Mouse (Mus musculus) hindbrain, embryonic 14.5 days (tissue): ENCODE data around the gene Trappc2l. TPM values are rescaled to one million over a fixed set of nuclear protein-coding genes. Genes with fewer than 3 reads are reported as not detected.

ENCODE experiments used
- ATAC-seq: fragments of 200-750 bp; cut with Nextera tagmentation; 2 replicates; pipeline ENCODE4 v1.8.0; 2017; ENCODE audit warnings: moderate number of reproducible peaks, mild to moderate bottlenecking, moderate TSS enrichment, moderate library complexity; ENCODE audit not compliant: low FRiP score
- DNase-seq: peaks from one replicate; pipeline ENCODE4 v3.0.0-alpha.2; 2015; ENCODE audit warnings: low spot score
- H3K27ac ChIP-seq: fragments of 300-500 bp; sonication (generic); 2 replicates; pipeline ENCODE4 v1.5.1; 2014; ENCODE audit warnings: mild to moderate bottlenecking, moderate library complexity
- H3K27me3 ChIP-seq: fragments of 300-500 bp; sonication (generic); 2 replicates; pipeline ENCODE4 v1.6.1; 2014; ENCODE audit warnings: mild to moderate bottlenecking, low read length, mixed read lengths; ENCODE audit not compliant: control insufficient read depth, insufficient read depth
- H3K36me3 ChIP-seq: fragments of 300-500 bp; sonication (generic); replicated peaks from 2 replicates; pipeline ENCODE4 v1.6.1; 2014; ENCODE audit not compliant: control insufficient read depth, insufficient read depth
- H3K4me1 ChIP-seq: fragments of 300-500 bp; sonication (generic); replicated peaks from 2 replicates; pipeline ENCODE4 v1.6.1; 2014; ENCODE audit warnings: antibody characterized with exemption, low read length, mixed read lengths; ENCODE audit not compliant: control insufficient read depth, insufficient read depth
- H3K4me2 ChIP-seq: fragments of 300-500 bp; sonication (generic); replicated peaks from 2 replicates; pipeline ENCODE4 v1.6.1; 2014; ENCODE audit warnings: mild to moderate bottlenecking, moderate library complexity
- H3K4me3 ChIP-seq: fragments of 300-500 bp; sonication (generic); replicated peaks from 2 replicates; pipeline ENCODE4 v1.5.1; 2014; ENCODE audit warnings: mild to moderate bottlenecking, low read length
- H3K9ac ChIP-seq: fragments of 300-500 bp; sonication (generic); 2 replicates; pipeline ENCODE4 v1.6.1; 2014
- H3K9me3 ChIP-seq: fragments of 300-500 bp; sonication (generic); 2 replicates; pipeline ENCODE4 v1.6.1; 2016; ENCODE audit warnings: low read length; ENCODE audit not compliant: control insufficient read depth
- WGBS: fragments of 180-500 bp; shearing (Covaris S2); extraction: QIAGEN DNeasy Blood & Tissue Kit; methylation state at CpG from one replicate; pipeline ENCODE4 v1.1.7; 2014; 5-methylcytosine and 5-hydroxymethylcytosine counted together
- polyA plus RNA-seq: library from polyadenylated mRNA; unstranded; fragments of >200 nt; fragmentation: Nextera tagmentation; extraction: Ambion mirVana; gene quantifications from 2 replicates; pipeline ENCODE4 v1.2.1, GENCODE M21; 2014

Gene Trappc2l
- polyA plus RNA-seq: 118 and 130 TPM in 2 replicates

DNA sequence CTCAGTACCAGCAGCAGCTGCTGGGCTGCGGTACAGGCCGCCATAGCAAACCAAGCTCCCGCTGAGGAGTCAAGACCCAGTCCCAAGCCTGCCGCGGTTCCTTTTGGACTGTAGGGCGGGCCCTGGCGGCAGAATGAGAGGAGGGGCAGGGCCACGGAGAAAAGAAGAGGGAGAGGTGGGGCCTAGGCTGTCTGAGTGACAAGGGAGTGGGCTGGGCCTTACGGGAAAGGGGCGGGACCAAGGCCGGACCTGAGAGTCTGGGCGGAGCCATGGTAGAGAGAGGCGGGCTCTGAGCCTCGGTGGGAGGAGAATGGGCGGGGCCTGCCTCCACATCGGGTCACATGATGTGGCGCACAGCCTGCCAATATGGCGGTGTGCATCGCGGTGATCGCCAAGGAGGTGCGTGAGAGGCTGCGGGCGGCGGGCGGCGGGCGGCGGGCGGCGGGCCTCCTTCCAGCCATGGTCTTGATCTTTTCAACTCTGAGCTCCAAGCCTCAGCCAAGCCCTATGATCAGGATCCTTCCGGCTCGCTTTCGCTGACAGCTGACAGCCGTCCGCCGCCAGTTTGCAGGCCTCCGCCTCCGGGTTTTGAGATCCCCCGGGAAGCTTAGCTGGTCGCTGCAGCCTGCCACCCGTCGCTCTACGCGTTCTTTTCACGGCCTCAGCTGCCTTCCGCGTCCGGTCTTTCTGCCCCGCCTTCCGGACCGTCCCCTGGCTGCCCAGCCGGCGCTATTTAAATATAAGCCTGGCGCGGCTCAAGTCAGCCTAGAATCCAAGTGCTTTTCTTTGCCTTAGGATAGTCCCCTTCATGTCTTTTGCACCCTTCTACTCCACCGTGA lies at the start of gene Trappc2l, which contains the start of gene Galns:
Gene Trappc2l, plus strand, starts transcription at position 346 of the 839 bp plus-strand sequence.
Gene Galns, minus strand, starts transcription at position 169 of the 839 bp plus-strand sequence.
- DNase-seq: peak; percentile 99
- ATAC-seq: peak; percentile 97
- Histone ChIP-seq H3K27me3 (no peaks in the 10 kb centered on the region), H3K4me2 (peak within 1 kb of the TSS; percentile 85), H3K4me1 (peaks cover 17% of the 10 kb centered on the region), H3K9ac (peak within 1 kb of the TSS; percentile 89), H3K4me3 (peak within 1 kb of the TSS; percentile 72), H3K27ac (peak within 1 kb of the TSS; percentile 88), H3K9me3 (no peaks in the 10 kb centered on the region), H3K36me3 (peaks cover 13% of the 10 kb centered on the region)
- WGBS: under 1% methylated on average over 55 of the region's 57 CpGs

DNA sequence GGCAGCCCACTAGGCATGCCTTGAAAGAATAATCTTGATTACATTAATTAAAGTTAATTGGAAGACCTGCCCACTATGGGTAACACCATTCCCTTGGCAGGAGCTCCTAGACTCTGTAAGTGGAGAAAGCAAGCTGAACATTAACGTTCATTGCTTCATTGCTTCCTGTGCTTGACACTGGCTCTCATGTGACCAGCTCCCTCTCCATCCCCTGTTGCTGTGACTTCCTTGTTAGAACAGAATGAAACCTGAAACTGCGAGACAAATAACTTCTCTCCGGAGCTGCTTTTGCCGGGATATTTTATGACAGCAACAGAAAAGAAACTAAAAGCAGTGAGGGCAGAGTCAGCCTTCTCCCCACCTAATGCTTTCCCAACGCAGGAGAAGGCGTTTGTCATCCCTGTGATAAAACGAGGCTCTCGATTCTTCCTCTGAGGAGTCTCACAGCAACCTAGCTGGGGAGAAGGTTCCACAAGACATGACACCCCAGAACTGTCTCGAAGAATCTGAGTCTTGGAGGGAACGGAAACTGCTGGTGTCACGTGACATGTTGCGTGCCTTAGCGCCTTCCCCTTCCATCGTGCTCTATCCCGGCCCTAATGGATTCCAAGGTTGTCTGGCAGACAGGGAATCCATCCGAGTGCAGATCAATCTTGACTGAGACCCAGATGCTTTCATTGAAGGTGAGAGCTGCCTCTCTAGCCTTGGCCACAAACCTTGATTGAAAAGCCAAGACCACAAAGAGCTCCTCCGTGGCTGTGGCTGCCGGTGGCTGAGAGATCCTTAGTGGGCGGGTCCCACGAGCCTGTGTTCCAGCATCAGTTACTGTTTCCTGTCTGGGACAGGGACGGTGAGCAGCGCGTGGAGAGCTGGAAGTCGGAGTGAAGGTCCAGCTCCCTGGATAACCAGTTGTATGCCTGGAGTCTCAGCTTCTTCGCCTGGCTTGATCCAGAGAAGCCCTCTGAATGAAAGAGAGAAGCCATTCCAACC lies 46.8 kb upstream of the Trappc2l start:
- no peaks in the 10 kb centered on the region for H3K27me3 ChIP-seq
- H3K4me3 ChIP-seq: no peak overlapping the region
- ATAC-seq (no peak), DNase-seq (no peak)
- H3K4me2 ChIP-seq: no peak overlapping the region
- H3K9me3 ChIP-seq: no peaks in the 10 kb centered on the region
- no peak overlapping the region for H3K27ac ChIP-seq
- H3K36me3 ChIP-seq: no peaks in the 10 kb centered on the region
- H3K4me1 ChIP-seq: peaks cover 22% of the 10 kb centered on the region
- no peak overlapping the region for H3K9ac ChIP-seq
- WGBS: 86% methylated on average over 25 of the region's 25 CpGs

DNA sequence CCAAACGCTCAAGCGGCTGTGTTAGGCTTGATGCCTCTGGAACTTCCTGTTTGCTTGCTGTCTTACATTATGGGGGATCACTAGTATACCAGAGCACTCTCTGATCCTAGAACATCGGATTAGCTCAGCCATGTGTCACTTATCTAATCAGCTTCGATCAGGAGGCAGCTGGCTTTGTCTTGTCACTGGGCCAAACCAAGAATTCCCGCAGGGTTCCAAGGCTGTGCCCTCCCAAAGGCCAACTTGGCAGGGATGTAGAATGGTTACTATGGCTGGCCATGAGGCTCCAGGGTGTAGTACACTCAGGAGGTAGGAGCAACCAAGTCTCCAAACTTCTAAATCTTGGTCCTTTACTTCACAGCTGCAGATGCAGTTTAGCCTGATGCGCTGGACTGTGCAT lies 44.7 kb upstream of the Trappc2l start:
- Histone ChIP-seq H3K36me3 (peaks cover 6% of the 10 kb centered on the region; the same call in 1 of the 2 replicates), H3K4me2 (peak overlapping the region; percentile 87), H3K9ac (peak overlapping the region; percentile 73), H3K4me1 (peaks cover 22% of the 10 kb centered on the region), H3K27me3 (no peaks in the 10 kb centered on the region), H3K4me3 (peak overlapping the region; percentile 80), H3K27ac (peak overlapping the region; percentile 89), H3K9me3 (no peaks in the 10 kb centered on the region)
- WGBS: 29% methylated on average over 6 of the region's 6 CpGs
- DNase-seq (no peak), ATAC-seq (no peak)

DNA sequence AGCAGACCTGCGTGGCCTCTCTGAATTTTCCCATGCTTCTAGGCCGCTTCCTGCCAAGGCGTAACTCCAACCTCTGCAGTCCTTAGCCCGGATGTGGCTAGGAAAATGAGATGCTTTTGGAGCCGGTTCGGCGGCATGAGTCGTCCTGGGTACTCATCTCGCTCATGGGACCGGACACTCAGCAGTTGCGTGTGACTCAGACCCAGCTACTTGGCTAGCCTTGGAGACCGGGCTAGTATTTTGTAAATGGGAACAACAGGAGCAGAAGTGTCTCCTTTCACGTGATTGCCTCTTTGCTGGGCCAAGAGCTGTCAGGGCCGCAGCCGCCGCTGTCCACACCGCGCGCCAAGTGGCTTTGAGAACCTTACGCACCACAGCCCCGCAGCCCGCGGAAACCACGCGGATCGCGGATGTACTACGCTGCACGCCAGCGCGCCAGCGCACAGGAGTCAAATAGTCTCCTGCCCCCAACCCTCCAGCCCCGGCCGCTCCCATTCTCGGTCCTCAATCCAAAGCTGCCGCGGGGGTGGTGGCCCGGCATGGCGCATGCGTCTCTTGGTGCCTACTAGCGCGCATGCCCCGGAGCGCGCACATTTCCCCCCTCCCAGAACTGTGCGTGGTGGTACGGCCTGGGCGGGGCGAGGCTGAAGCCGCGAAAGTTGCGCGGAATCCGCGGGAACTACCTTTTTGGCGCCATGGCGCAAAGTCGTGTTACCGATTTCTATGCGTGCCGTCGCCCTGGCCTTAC lies 43.9 kb upstream of the Trappc2l start, which contains the start of gene Cdt1:
Gene Cdt1, plus strand, starts transcription at position 655 of the 748 bp plus-strand sequence.
- no peaks in the 10 kb centered on the region for H3K27me3 ChIP-seq
- WGBS: under 1% methylated on average over 62 of the region's 62 CpGs
- H3K4me3 ChIP-seq: peak within 1 kb of the TSS; percentile 80
- no peaks in the 10 kb centered on the region for H3K9me3 ChIP-seq
- H3K4me2 ChIP-seq: peak within 1 kb of the TSS; percentile 87
- ATAC-seq: peak; percentile 96
- H3K27ac ChIP-seq: peak within 1 kb of the TSS; percentile 89
- H3K9ac ChIP-seq: peak within 1 kb of the TSS; percentile 73
- peak; percentile 96 for DNase-seq
- H3K36me3 ChIP-seq: peaks cover 11% of the 10 kb centered on the region; the same call in 1 of the 2 replicates
- H3K4me1 ChIP-seq: peaks cover 22% of the 10 kb centered on the region

DNA sequence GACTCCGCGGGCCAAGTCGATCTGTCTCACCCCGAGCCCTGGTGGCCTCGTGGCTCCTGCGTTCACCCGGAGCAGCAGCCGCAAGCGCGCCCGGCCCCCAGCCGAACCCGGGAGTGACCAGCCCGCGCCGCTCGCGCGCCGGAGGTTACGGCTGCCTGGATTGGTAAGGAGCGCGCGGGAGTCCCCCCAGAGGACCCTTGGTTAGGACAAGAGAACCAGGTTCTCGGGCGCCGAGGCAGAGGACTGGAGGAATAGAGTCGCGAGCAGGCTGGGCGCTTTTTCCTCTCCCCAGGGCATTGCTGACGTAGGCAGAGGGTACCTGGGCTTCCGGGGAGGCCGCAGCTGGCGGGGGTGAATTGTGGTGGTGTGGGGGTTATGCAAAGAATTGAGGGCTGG lies 43.3 kb upstream of the Trappc2l start:
- DNase-seq (no peak), ATAC-seq (peak; percentile 53)
- Histone ChIP-seq H3K9ac (peak overlapping the region; percentile 73), H3K36me3 (peaks cover 11% of the 10 kb centered on the region; the same call in 1 of the 2 replicates), H3K4me1 (peaks cover 22% of the 10 kb centered on the region), H3K4me3 (peak overlapping the region; percentile 80), H3K9me3 (no peaks in the 10 kb centered on the region), H3K4me2 (peak overlapping the region; percentile 87), H3K27me3 (no peaks in the 10 kb centered on the region), H3K27ac (peak overlapping the region; percentile 27; the same call in 1 of the 2 replicates)
- under 1% methylated on average over 34 of the region's 34 CpGs for WGBS

DNA sequence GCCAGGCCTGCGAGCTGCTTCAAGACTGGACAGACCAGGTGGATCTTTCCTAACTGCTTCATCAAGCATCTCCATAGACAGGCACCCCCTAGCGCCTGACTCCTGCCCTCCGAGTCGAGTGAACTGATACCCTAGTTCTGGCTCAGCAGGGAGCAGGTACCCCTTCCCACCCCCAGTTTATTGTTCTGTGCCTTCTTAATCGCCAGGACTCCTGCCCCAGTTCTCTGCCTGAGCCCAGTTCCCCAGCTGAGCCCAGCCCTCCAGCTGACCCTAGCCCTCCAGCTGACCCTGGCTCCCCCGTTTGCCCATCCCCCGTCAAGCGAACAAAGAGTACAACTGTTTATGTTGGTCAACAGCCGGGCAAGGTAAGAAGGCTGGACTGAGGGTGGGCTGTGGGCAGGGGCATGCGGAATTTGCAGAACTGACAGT lies 42.5 kb upstream of the Trappc2l start:
- 12% methylated on average over 10 of the region's 10 CpGs for WGBS
- H3K4me1 ChIP-seq: peaks cover 22% of the 10 kb centered on the region
- H3K27me3 ChIP-seq: no peaks in the 10 kb centered on the region
- peak overlapping the region; percentile 73 for H3K9ac ChIP-seq
- H3K27ac ChIP-seq: no peak overlapping the region
- no peak for ATAC-seq
- peaks cover 11% of the 10 kb centered on the region; the same call in 1 of the 2 replicates for H3K36me3 ChIP-seq
- H3K4me2 ChIP-seq: peak overlapping the region; percentile 87
- H3K4me3 ChIP-seq: peak overlapping the region; percentile 80
- no peaks in the 10 kb centered on the region for H3K9me3 ChIP-seq
- DNase-seq: no peak

DNA sequence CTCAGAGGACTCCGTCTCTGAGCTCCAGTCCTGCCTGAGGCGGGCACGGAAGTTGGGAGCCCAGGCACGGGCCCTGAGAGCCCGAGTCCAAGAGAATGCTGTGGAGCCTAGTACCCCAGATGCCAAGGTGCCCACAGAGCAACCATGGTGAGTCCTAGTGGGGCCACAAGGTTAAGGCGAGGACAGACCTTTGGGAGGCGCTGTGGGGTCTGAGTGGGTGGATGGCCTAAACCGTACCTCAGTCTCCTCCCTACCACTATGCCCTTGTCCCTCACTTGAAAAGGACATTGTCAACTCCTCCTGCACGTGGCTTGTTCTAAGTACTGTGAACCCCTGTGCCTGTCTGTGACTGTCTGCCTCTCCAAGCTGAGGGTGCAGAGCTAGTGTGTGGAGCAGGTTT lies 42.1 kb upstream of the Trappc2l start:
- peak overlapping the region; percentile 80; the same call in 1 of the 2 replicates for H3K4me3 ChIP-seq
- WGBS: 62% methylated on average over 9 of the region's 9 CpGs

DNA sequence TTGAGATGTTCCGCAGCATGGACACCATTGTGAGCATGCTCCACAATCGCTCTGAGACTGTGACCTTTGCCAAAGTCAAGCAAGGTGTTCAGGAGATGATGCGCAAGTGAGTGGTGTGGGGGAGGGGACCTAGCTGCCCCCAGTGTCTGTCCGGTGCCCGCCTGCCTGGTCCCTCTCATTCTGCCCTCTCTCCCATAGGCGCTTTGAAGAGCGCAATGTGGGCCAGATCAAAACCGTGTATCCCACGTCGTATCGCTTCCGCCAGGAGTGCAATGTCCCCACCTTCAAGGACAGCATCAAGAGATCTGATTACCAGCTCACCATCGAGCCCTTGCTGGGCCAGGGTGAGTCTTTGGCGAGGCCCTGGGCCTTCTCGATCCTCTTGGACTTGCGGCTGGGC lies 41.4 kb upstream of the Trappc2l start:
- H3K27ac ChIP-seq: no peak overlapping the region
- H3K4me2 ChIP-seq: no peak overlapping the region
- H3K4me3 ChIP-seq: no peak overlapping the region
- no peaks in the 10 kb centered on the region for H3K9me3 ChIP-seq
- H3K27me3 ChIP-seq: no peaks in the 10 kb centered on the region
- no peak overlapping the region for H3K9ac ChIP-seq
- 93% methylated on average over 16 of the region's 16 CpGs for WGBS
- no peak for ATAC-seq
- no peak for DNase-seq
- peaks cover 28% of the 10 kb centered on the region for H3K4me1 ChIP-seq
- H3K36me3 ChIP-seq: peaks cover 11% of the 10 kb centered on the region; the same call in 1 of the 2 replicates

More for the DNA sequence above, 42.1 kb upstream of the Trappc2l start:
- ATAC-seq (no peak), DNase-seq (no peak)
- Histone ChIP-seq H3K36me3 (peaks cover 11% of the 10 kb centered on the region; the same call in 1 of the 2 replicates), H3K4me2 (peak overlapping the region; percentile 87), H3K4me1 (peaks cover 22% of the 10 kb centered on the region), H3K9ac (peak overlapping the region; percentile 73; the same call in 1 of the 2 replicates), H3K27ac (no peak overlapping the region), H3K27me3 (no peaks in the 10 kb centered on the region), H3K9me3 (no peaks in the 10 kb centered on the region)
